9 mouse cellular contexts compared by ENCODE assay signal in the genomic region with DNA sequence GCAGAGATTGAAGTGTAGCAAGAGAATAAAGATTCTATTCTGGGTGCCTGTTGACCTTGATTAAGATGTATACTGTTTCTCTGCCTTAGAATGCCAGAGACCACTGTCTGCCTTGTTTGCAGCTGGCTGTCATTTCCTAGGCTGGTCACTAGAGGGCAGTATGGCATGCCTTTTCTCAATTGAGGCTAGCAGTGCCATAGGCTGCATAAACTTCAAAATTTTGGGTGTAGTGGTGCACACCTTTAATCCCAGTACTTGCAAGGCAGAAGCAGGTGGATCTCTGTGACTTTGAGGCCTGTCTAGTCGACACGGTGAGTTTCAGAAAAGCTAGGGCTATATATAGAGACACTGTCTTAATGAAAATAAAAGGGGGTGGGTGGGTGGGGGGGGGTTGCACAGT. TPM values are rescaled to one million over a fixed set of nuclear protein-coding genes. Genes with fewer than 3 reads are reported as not detected.
DNase-seq lines count a peak whose midpoint lies in the region; ATAC-seq lines count a peak whose summit lies in the region.
"Had no signal": no experiment of that assay in that cellular context is flagged by ENCODE, and none has a peak within 500 bp of the region (broad histone marks: within the 10 kb centered on the region; RNA-seq: fewer than 3 reads in every experiment).

No protein-coding gene starts in this region.

- no peak overlapping the region for H3K9ac ChIP-seq in hindbrain, embryonic 11.5 days (ENCODE audit: low read depth, low read length)
- H3K9ac ChIP-seq in liver, embryonic 13.5 days, result no peak overlapping the region
- H3K9ac ChIP-seq: heart, embryonic 13.5 days had no signal

- H3K27ac ChIP-seq in hindbrain, embryonic 11.5 days (ENCODE audit: low read depth, low read length), result no peak overlapping the region
- H3K27ac ChIP-seq in liver, embryonic 13.5 days, result no peak overlapping the region
- H3K27ac ChIP-seq: heart, embryonic 13.5 days had no signal

- no peak; the same call in 1 of the 2 replicates for ATAC-seq in hindbrain, embryonic 11.5 days (ENCODE audit: low FRiP score)
- ATAC-seq in liver, embryonic 13.5 days (ENCODE audit: low read depth), result no peak

- H3K9me3 ChIP-seq in hindbrain, embryonic 11.5 days (ENCODE audit: control insufficient read depth, low read length), result no peaks in the 10 kb centered on the region
- H3K9me3 ChIP-seq in liver, embryonic 13.5 days (replicated peaks), result no peaks in the 10 kb centered on the region
- H3K9me3 ChIP-seq: heart, embryonic 13.5 days had no signal

- no peaks in the 10 kb centered on the region for H3K36me3 ChIP-seq in hindbrain, embryonic 11.5 days (ENCODE audit: control insufficient read depth, insufficient read depth, low read length)
- H3K36me3 ChIP-seq in liver, embryonic 13.5 days, result peaks cover 20% of the 10 kb centered on the region

- H3K4me1 ChIP-seq in hindbrain, embryonic 11.5 days (replicated peaks; ENCODE audit: control insufficient read depth, insufficient read depth, low read length), result no peaks in the 10 kb centered on the region
- no peaks in the 10 kb centered on the region for H3K4me1 ChIP-seq in liver, embryonic 13.5 days (replicated peaks)
- H3K4me1 ChIP-seq: heart, embryonic 13.5 days had no signal

- no peaks in the 10 kb centered on the region for H3K27me3 ChIP-seq in hindbrain, embryonic 11.5 days (ENCODE audit: control insufficient read depth, insufficient read depth, low read length)
- H3K27me3 ChIP-seq in liver, embryonic 13.5 days, result 0 out of 2 replicates have a peak, but pooled peaks cover 3% of the 10 kb centered on the region

- H3K4me3 ChIP-seq in hindbrain, embryonic 11.5 days (ENCODE audit: low read depth, low read length), result no peak overlapping the region
- H3K4me3 ChIP-seq in liver, embryonic 13.5 days (replicated peaks), result no peak overlapping the region
- H3K4me3 ChIP-seq: heart, embryonic 13.5 days had no signal

- WGBS in hindbrain, embryonic 11.5 days, result 10% methylated on average over 2 of the region's 2 CpGs
- WGBS in liver, embryonic 13.5 days (ENCODE audit: insufficient replicate concordance), result 11% methylated on average over 2 of the region's 2 CpGs

- DNase-seq in ovary, postnatal 14 days (ENCODE audit: low spot score), result peak; percentile 46
- no peak for DNase-seq in ovary, postnatal 10 days (ENCODE audit: low spot score)
- DNase-seq in ZHBTc4 (ENCODE audit: low read depth, low spot score), result peak; percentile 80
- peak; percentile 84 for DNase-seq in embryo, embryonic 10.5 days (ENCODE audit: low spot score)
- peak; percentile 79 for DNase-seq in hindbrain, embryonic 11.5 days (ENCODE audit: low spot score)
- peak; percentile 26 for DNase-seq in liver, embryonic 13.5 days
- peak; percentile 84 for DNase-seq in retina, embryonic 14.5 days (ENCODE audit: low spot score)
- no peak for DNase-seq in urinary bladder, adult 18-20 months (ENCODE audit: low spot score in 2 of 2)

- H3K4me2 ChIP-seq in hindbrain, embryonic 11.5 days (replicated peaks; ENCODE audit: low read depth, low read length), result no peak overlapping the region
- no peak overlapping the region for H3K4me2 ChIP-seq in liver, embryonic 13.5 days
- H3K4me2 ChIP-seq: heart, embryonic 13.5 days had no signal

RNA-seq across cellular contexts. Expression of gene 4931429L15Rik, which starts 17.6 kb away (rescaled TPM):
- polyA plus RNA-seq in hindbrain, embryonic 11.5 days (2014; fragmentation: Nextera tagmentation; extraction: Ambion mirVana), result 0.15 TPM in 1 of 2 replicates, not detected in the other
- not detected in 2 replicates for polyA plus RNA-seq in liver, embryonic 13.5 days (2015; fragmentation: Nextera tagmentation; extraction: Ambion mirVana)
- polyA plus RNA-seq: heart, embryonic 13.5 days had no signal

RNA-seq across cellular contexts. Expression of gene Bud13, which starts 19.3 kb away (rescaled TPM):
- 22.4 and 25.0 TPM in 2 replicates for polyA plus RNA-seq in hindbrain, embryonic 11.5 days (2014; fragmentation: Nextera tagmentation; extraction: Ambion mirVana)
- 8.0 and 10.1 TPM in 2 replicates for polyA plus RNA-seq in liver, embryonic 13.5 days (2015; fragmentation: Nextera tagmentation; extraction: Ambion mirVana)

RNA-seq across cellular contexts. Expression of gene Zpr1, which starts 29.3 kb away (rescaled TPM):
- polyA plus RNA-seq in hindbrain, embryonic 11.5 days (2014; fragmentation: Nextera tagmentation; extraction: Ambion mirVana), result 65.7 and 69.6 TPM in 2 replicates
- polyA plus RNA-seq in liver, embryonic 13.5 days (2015; fragmentation: Nextera tagmentation; extraction: Ambion mirVana), result 39.5 and 44.6 TPM in 2 replicates

RNA-seq across cellular contexts. Expression of gene Apoa5, which starts 33.7 kb away (rescaled TPM):
- not detected in 2 replicates for polyA plus RNA-seq in hindbrain, embryonic 11.5 days (2014; fragmentation: Nextera tagmentation; extraction: Ambion mirVana)
- 0.73 and 0.83 TPM in 2 replicates for polyA plus RNA-seq in liver, embryonic 13.5 days (2015; fragmentation: Nextera tagmentation; extraction: Ambion mirVana)
- polyA plus RNA-seq: heart, embryonic 13.5 days had no signal

Comparison
In these comparisons a context has a peak if more than half of its experiments do, and no peak if none do; other contexts are left out.
1. DNase-seq: peak in ovary, postnatal 14 days (single experiment), ZHBTc4 (single experiment), embryo, embryonic 10.5 days (single experiment), hindbrain, embryonic 11.5 days (single experiment), liver, embryonic 13.5 days (single experiment) and retina, embryonic 14.5 days (single experiment); none in ovary, postnatal 10 days (single experiment) and urinary bladder, adult 18-20 months (0 of 2).